Mouse (Mus musculus): ENCODE data around the gene Pfdn5.

Pfdn5 gene

GRCm38 (mm10) chr15:102326022-102326576 lies at the start of gene Pfdn5:
Gene Pfdn5, plus strand, starts transcription at chr15:102326116.
- peak; percentile 94 for DNase-seq (ENCODE audit: low spot score)

DNA sequence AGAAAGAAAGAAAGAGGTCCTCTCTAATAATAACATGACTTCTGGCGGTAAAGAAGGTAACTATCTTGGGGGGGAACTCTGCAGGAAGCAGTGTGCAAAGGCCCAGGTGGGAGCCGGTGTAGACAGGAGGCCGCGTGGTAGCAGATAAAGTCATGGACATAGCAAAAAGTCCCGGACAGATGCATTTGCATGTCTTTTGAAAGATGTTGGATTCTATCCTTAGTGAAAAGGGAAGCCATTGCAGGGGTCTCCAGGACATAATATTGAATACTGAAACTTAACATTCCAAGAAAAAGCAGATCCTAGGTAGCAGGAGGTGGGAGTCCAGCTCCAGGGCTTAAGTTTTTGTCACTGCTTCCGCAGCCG lies 47.2 kb upstream of the Pfdn5 start:
- DNase-seq (ENCODE audit: low spot score): no peak

GRCm38 (mm10) chr15:102279092-102279782 lies 46.7 kb upstream of the Pfdn5 start, which contains the start of gene Mfsd5:
Gene Mfsd5, plus strand, starts transcription at chr15:102279454.
- peak; percentile 93 for DNase-seq (ENCODE audit: low spot score)

DNA sequence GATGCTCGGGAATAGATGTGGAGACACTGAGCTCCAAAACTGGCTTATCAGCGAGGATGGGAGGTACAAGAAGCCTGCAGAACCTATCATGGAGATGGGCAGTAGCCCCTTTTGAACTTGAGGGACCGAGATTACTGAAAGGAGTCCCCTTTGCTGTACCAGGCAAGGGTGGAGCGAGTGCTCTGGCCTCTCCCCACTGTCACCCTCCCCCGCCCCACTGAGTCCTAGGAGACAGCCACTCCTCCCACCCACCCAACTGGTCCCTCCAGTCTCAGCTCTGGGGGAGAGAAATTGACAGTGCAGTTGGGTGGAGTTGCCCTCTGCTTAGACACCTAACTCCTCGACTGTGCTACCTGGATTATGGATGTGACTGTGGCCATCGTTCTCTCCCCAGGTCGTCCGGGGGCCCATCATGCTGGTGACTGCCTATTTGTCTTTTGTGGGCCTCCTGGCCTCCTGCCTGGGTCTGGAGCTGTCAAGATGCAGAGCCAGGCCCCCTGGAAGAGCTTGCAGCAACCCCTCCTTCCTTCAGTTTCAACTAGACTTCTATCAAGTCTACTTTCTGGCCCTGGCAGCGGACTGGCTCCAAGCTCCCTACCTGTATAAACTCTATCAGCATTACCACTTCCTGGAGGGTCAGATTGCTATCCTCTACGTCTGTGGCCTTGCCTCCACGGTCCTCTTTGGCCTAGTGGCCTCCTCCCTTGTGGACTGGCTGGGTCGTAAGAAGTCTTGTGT lies 46.0 kb upstream of the Pfdn5 start:
- DNase-seq (ENCODE audit: low spot score): no peak

DNA sequence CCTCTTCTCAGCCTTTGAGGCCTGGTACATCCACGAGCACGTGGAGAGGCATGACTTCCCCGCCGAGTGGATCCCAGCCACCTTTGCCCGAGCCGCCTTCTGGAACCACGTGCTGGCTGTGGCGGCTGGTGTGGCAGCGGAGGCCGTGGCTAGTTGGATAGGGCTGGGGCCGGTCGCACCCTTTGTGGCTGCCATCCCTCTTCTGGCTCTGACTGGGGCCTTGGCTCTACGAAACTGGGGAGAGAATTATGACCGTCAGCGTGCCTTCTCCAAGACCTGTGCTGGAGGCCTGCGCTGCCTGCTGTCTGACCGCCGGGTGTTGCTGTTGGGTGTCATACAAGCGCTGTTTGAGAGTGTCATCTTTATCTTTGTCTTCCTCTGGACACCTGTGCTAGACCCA lies 45.3 kb upstream of the Pfdn5 start:
- DNase-seq (ENCODE audit: low spot score): no peak

DNA sequence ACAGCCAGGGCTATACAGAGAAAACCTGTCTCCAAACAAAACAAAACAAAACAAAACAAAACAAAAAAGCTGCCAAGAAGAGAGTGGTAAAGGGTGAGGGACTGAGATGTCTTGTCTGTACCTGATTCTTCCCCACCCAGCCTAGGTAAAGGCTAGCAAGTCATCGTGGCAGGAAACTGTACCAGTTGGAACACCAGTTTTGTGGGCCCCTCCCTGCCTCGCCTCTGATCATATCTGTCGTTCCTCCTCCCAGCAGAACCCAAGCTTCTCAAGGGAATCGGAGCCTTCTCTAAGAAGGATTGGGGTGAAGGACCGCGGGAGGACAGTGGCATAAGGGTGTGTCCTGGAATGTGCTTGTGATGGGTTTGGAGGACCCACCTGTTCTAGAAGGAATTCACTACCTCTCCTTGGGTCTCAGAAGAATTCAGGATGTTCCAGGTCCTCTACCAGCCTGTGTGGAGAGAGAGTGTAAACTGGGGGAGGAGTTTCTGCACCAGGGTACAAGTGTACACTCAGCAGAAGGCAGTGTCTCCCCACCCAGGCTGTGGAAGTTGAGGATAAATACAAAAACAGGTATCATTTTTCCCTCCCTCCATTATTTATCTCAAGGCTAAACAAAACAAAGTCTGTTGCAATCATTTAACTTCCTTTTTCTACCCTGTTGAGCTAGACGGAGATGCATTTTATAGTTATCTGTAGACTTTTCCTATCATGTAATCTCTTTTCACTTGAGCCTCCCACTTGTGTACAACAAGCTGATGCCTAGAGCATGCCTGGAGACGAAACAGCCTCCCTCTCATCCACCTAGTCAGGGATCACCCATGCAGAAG lies 43.2 kb upstream of the Pfdn5 start:
- no peak for DNase-seq (ENCODE audit: low spot score)

DNA sequence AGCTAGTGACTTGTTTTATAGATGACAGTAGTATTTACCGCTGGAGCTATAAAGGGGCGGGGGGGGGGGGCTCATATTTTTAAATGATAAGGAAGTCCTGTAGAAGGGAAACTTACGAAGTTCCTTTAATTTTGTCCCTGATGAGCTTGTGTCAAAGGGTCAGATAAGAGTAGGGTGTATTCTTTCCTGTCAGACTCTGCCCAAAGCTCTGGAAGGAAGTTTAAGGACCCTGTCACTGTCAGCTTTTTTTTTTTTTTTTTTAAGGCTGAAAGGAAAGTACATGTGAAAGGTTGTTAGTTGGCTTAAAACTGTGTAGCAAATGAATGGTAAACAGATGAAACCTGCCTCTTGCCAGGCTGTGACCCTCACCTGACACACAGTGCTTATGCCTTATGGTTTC lies 42.3 kb upstream of the Pfdn5 start:
- DNase-seq (ENCODE audit: low spot score): no peak

GRCm38 (mm10) chr15:102287395-102287794 lies 38.5 kb upstream of the Pfdn5 start:
- DNase-seq (ENCODE audit: low spot score): peak; percentile 77

- DNase-seq (ENCODE audit: low spot score): peak; percentile 99
Measured at GRCm38 (mm10) chr15:102295633-102296367, 30.1 kb upstream of the Pfdn5 start, which contains the start of gene Espl1. Gene Espl1, plus strand, starts transcription at chr15:102296266.

- no peak for DNase-seq (ENCODE audit: low spot score)
Measured at GRCm38 (mm10) chr15:102296368-102297006, 29.4 kb upstream of the Pfdn5 start.

DNA sequence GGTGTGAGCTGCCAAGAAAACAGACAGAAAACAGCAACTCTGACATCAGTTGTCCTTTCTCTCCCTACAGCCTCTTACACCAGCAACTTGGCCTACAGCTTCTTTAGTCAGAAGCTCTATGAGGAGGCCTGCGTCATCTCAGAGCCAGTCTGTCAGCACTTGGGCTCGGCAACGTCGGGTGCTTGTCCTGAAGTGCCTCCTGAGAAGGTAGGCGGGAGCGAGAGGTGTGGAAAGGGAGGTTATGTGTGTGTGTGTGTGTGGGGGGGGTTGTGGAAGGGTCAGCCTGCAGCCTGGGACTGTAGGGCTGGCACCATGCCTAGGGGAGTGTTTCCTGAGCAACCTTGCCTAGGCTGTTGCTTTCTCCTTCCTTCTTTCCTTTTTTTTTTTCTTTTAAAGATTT lies 23.4 kb upstream of the Pfdn5 start:
- no peak for DNase-seq (ENCODE audit: low spot score)

DNA sequence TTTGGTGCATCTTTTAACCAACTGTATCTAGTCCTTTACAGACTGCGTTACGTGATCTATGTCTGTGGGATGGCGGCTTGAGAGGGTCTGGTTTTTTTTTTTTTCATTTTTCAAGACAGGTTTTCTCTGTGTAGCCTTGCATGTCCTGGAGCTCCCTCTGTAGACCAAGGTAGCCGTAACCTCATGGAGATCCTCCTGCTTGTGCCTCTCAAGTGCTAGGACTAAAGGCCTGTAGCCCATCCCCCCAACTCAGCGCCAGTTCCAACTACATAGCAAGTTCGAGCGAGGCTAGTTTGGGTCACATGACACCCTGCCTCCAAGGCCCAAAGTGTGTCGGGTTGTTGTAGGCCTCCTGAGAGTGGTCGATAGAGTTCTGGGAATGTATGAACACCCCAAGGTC lies 17.2 kb upstream of the Pfdn5 start:
- no peak for DNase-seq (ENCODE audit: low spot score)

GRCm38 (mm10) chr15:102310074-102310845 lies 15.7 kb upstream of the Pfdn5 start:
- DNase-seq (ENCODE audit: low spot score): peak; percentile 25

GRCm38 (mm10) chr15:102311489-102311888 lies 14.4 kb upstream of the Pfdn5 start:
- DNase-seq (ENCODE audit: low spot score): no peak

DNA sequence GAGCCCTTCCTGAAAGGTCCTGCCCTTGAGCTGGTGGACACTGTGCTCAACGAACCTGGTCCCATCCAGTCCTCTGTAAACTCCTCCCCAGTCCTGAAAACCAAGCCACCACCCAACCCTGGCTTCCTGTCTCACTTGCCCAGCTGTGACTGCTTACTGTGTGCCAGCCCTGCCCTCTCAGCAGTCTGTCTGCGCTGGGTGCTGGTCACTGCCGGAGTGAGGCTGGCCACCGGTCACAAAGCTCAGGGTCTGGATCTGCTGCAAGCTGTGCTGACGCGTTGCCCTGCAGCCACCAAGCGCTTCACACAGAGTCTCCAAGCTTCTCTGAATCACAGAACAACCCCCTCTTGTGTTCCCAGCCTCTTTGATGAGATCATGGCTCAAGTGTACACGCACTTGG lies 10.6 kb upstream of the Pfdn5 start:
- DNase-seq (ENCODE audit: low spot score): no peak

DNA sequence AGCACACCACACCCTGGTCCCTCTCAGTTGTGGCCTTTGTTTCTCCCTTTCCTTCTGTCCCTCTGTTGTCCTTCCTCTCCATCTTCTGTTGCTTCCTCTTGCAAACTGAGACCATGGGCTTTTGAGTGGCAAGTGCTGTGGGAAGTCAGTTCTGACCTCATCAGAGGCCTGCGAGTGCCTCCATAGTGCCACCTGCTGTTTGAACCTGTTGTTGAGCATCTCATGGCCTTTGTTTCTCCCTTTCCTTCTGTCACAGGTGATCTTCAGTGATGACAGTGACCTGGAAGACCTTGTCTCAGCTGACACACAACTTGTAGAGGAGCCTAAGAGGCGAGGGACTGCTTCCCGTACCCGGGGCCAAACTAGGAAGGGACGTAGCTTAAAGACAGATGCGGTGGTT lies 9.7 kb upstream of the Pfdn5 start:
- DNase-seq (ENCODE audit: low spot score): peak; percentile 73

DNA sequence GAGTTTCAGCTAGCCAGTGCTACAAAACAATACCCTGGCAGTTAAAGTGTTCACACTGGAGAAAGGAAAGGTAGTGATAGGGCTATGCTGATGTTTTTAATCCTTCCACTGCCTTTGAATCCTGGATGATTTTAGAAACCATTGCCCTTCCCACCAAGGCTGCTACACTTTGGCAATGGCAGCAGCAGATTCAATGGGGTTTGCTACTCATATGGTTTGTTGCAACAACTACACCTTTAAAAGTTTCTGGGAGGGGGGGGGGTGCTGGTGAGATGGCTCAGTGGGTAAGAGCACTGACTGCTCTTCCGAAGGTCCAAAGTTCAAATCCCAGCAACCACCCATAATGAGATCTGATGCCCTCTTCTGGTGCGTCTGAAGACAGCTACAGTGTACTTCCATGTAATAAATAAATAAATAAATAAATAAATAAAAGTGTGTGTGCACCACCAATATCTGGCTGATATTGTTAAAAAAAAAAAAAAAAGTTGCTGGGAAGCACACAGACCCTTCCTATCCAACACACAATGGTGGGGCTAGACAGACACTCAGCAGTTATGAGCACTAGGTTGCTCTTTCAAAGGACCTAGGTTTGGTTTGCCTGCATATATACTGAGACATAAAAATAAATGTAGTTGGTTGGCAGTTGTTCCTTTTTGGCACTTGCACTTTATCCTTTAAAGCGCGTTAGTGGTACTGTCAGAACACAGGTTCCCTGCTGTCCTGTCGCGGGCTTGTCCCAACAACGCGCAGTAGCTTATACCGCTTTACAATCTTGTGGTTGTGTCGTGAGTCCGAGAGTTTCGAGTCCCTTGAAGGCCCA lies 1.1 kb upstream of the Pfdn5 start:
- no peak for DNase-seq (ENCODE audit: low spot score)

DNA sequence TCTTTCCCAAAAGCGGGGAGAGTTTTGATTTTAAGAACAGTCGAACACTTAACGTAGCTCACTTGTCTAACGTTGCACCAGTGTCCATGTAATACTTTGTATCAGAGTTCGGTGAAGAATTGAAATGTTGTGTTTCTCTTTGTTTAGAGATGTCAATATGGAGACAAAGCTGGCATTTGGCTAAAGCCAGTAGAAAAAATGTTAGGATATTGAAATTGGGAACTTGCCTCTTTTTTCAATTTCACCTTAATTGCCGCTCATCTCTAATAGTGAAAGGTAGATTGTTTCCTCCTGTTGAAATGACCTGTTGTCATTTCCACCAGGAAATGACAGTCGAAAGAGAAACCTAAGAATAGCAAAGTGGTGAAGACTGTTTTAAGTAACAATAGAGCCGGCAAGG lies 976 bp downstream of the Pfdn5 start:
- no peak for DNase-seq (ENCODE audit: low spot score)

GRCm38 (mm10) chr15:102331610-102332015 lies 5.7 kb downstream of the Pfdn5 start, which contains the start of gene Myg1:
Gene Myg1, plus strand, starts transcription at chr15:102331709.
- DNase-seq (ENCODE audit: low spot score): peak; percentile 96
